Mouse (Mus musculus) testis, postnatal 10 days (tissue): ENCODE data around the gene Amdhd2.

Source experiments
- DNase-seq: peaks from one replicate; pipeline ENCODE4 v3.0.0; 2021; ENCODE audit warnings: low spot score

Amdhd2 gene

GRCm38 (mm10) chr17:24197032-24197824, 33.7 kb upstream of the Amdhd2 start:
- DNase-seq = no peak

- DNase-seq = no peak
Observed at GRCm38 (mm10) chr17:24195349-24195748, 31.8 kb upstream of the Amdhd2 start.

DNA sequence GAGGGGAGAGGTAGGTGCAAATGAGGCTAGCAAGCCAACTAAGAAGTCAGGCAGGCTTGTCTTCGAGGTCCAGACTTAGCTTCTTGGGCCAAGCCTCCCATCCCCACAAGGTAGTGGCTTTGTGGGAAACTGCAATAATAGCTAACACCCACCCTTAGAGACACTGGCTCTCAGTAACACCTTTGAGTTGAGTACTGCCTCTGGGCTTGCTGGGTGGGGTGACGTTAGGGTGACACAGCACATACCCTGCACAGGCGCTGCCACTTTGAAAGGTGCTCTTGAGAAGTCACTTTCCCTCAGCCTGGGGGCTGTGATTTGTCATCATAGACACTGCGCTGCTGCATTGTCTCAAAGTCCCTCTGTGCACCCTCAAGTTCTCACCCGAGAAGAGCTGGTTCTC, 30.2 kb upstream of the Amdhd2 start:
- no peak for DNase-seq

- DNase-seq = no peak
Observed at GRCm38 (mm10) chr17:24193268-24193667, 29.7 kb upstream of the Amdhd2 start.

DNA sequence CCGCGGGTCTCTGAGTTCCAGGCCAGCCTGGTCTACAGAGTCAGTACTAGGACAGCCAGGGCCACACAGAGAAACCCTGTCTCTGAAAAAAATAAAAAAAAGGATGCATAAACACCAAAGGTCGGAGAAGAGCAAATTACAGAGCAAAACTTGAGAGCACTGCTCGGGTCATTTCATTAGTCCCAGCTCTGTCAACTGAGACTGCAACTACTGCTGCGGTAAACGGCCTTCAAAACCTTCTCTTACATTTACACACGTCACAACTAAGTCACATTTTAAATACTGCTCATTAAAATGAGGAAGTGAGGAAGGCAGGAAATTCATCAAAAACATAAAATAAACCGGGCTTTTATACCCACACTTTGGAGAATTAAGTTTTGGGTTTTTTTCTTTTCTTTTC, 29.3 kb upstream of the Amdhd2 start:
- DNase-seq = no peak

DNA sequence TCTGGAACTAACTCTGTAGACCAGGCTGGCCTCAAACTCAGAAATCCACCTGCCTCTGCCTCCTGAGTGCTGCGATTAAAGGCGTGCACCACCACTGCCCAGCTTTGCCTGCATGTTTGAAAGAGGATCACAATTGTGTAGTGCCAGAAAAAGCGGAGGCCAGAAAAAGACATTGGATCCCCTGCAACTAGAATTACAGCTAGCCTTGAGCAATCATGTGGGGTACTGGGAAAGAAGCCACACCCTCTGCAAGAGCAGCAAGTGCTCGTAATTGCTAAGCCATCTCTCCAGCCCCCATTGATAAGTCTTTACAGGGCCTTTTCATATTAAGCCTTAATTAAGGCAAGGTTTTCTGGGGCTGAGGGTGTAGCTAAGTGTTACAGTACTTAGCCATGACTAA, 27.9 kb upstream of the Amdhd2 start:
- DNase-seq = no peak

DNA sequence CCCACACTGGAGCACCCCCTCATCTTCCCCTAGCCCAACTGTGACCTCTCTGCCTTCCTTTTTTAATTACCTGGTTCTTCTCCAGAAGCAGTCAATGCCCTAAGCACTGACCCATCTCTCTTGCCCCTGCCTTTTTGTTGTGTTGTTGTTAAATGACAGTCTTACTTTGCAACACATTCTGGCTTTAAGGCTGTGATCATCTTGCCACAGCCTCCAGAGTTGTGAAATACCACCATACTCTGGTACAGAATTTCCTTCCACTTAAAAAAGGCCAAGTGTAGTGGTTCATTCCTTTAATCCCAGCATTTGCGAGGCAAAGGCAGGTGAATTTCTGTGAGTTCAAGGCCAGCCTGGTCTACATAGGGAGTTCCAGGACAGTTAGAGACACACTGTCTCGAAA, 27.4 kb upstream of the Amdhd2 start:
- no peak for DNase-seq

DNA sequence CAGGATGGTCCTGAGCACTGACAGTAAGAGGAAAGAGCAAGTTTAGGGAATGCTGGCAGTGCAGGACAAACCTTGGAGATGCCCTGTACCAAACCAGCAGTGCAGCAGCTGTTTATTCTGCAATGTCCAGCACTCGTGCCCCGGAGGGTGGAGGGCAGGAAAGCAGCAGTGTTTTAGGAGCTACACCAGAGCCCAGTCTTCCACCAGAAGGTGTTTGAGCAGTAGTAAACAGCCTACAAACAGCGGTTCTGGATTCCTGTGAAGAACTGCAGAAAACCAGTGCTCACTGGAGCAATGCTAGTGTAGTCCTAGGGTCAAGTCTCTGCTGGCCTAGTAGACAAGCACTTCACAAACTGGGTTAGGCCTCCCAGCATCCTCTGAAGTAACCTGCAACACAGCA, 10.7 kb upstream of the Amdhd2 start:
- DNase-seq = no peak

GRCm38 (mm10) chr17:24173423-24173822, 9.9 kb upstream of the Amdhd2 start:
- DNase-seq = peak; percentile 79

DNA sequence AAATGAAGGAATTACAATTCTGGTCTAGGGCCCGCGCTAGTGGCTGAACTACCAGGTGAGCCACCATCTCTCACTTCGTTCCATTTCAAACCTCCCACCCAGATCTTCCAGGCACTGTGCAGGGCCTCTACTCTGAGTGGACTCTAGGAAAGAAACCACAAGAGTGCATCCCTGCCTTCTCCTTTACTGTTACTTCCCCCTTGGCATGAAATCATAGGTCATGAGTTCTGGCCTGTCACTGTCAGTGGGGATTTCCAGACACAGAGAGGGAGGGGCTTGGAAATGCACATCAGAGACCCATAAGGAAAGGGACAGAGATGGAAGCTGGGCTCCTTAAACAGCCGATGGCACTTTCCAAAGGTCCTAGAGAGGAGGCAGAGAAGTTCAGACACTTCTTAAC, 8.2 kb upstream of the Amdhd2 start:
- no peak for DNase-seq

DNA sequence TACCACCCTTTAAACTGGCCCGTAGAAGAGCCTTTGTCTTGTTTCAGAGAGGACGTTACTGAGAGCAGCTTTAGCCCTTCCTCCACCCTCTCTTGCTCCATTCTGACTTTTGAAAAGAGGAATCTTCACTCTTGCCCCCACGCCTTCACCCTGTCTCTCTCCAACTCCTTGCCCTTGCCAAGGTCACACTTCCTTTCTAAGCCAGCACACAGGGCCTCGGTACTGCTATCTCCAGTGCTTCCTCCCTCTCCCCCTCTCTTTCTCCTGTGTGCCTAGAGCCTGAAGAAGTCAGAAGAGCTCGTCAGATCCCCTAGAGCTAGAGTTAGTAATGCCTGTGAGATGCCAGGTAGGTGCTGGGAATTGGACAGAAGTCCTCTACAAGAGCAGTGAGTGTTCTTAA, 7.2 kb upstream of the Amdhd2 start:
- no peak for DNase-seq

DNA sequence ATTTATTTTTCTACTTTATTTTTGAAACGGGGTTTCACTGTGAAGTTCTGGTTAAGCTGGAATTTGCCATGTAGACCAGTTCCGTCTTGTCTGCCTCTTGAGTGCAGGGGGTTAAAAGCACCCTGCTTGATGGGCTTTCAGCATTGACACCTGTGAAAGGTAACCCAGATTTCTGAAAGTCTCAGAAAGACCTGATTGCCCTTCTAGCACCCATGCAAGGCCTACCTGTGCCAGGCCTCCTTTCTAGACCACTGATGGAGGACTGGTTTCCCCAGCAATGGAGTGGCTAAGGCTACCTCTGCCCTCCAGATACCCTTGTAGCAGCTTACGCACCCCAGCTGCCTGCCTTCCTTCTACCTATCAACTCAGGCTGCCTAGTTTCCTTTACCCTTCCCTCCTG, 6.6 kb upstream of the Amdhd2 start:
- DNase-seq = no peak

- DNase-seq = peak; percentile 97
Observed at GRCm38 (mm10) chr17:24169317-24170065, 5.9 kb upstream of the Amdhd2 start, which contains the start of gene Atp6v0c. Gene Atp6v0c (minus strand): TSS chr17:24169702.

GRCm38 (mm10) chr17:24168590-24169277, 5.2 kb upstream of the Amdhd2 start:
- DNase-seq = peak; percentile 84

GRCm38 (mm10) chr17:24167891-24168505, 4.4 kb upstream of the Amdhd2 start:
- DNase-seq = no peak

DNA sequence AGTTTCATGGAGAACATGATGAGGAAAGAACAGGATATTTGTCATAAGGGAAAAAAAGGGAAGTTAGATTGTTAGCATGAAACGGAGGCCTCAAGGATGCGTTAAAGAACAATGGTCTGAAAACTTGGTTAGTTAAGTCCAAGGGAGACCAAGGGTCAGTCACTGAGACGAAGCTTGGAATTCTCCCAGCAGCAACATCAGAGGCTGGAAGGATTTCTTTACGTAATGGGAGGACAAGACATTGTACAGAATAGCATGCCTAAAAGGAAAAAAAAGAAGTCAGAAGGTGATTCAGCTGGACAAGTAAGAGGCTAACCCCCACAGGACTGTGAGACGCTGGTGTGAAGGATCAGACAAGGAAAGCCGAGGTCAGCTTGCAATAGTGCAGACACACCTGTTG, 3.6 kb upstream of the Amdhd2 start:
- DNase-seq = no peak

GRCm38 (mm10) chr17:24164566-24165259, 1.1 kb upstream of the Amdhd2 start:
- DNase-seq = no peak

GRCm38 (mm10) chr17:24162584-24163175, 886 bp downstream of the Amdhd2 start:
- peak; percentile 65 for DNase-seq

DNA sequence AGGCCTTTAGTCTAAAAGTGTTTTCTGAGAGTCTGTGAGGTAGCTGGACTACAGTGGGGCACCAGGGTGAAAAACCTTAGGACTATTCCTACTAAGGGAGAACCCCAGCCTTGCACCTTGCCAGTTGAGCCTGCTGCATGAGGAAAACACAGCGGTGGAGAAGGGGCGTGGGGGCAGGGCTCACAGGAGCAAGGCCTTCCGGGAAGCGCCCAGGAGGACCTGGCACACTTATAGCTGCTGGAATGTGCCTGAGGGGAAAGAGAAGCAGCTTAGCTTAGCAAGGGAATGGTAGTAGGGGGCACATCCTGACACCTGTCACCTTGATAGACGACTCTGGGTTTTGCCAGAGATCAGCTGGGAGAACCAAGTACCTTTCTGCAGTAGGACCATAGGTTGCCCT, 2.1 kb downstream of the Amdhd2 start:
- DNase-seq = no peak

DNA sequence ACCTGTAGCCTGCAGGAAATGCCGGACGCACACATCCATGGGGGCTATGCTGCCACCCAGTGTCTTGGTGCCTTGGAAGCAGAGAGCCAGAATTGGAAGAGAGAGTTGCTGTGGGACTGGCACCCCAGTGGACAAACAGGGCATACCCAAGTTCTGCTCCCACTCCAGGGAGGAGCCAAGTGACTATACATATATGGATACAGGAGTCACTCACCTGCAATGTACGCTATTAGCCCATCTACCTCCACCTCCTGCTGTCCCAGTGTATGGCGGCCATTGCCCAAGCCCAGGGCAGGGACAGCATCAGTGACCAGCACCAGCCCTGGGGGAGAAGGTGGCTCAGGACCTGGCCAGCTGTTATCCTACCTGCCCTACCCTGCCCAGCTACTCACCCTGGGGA, 6.0 kb downstream of the Amdhd2 start:
- DNase-seq = no peak

DNA sequence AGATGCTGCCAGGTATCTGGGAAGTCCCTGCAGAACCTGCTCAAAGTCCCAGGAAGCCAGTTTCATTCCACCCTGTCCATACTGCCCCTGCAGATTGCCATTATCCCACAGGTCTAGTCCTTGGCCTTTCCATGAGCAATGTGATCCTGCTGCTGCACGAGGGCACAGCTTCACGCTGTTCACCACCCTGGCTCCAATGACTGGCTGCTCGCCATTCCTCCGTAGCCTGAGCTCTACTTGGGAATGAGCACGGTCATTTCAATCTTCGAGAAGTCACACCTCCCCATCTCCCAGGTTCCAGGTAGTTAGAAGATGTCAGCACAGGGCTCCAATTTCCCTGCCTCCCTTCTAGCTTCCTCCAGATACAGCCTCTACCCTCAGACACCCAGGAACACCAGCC, 6.4 kb downstream of the Amdhd2 start:
- no peak for DNase-seq
